Mouse (Mus musculus) spleen, adult 2 months (tissue): ENCODE measurements at regions not wholly inside any gene's neighbourhood (a gene's known extent, or its start where the extent isn't known, plus 50 kb on each side); places are given as distances from the start of the nearest gene placed in this dataset.

Experiments used
- DNase-seq, 2 experiments: peaks; one replicate each; pipeline versions ENCODE4 v3.0.0 to v3.0.0-alpha.2; 2012 to 2021; ENCODE audit warnings: low spot score in 2 of 2, low read depth in 1 of 2
- H3K27ac ChIP-seq: fragments of 200-500 bp; 2 replicates; pipeline ENCODE4 v1.5.1; 2012; ENCODE audit warnings: low read length, inconsistent platforms; ENCODE audit not compliant: insufficient read depth
- H3K27me3 ChIP-seq: fragments of 200-500 bp; 2 replicates; pipeline ENCODE4 v1.6.1; 2012; ENCODE audit warnings: mild to moderate bottlenecking, moderate library complexity, low read length, inconsistent platforms; ENCODE audit not compliant: control insufficient read depth, insufficient read depth
- H3K36me3 ChIP-seq: fragments of 200-500 bp; 2 replicates; pipeline ENCODE4 v1.6.1; 2012; ENCODE audit warnings: mild to moderate bottlenecking, low read length, inconsistent platforms; ENCODE audit not compliant: control insufficient read depth, insufficient read depth
- H3K4me1 ChIP-seq: fragments of 200-500 bp; 2 replicates; pipeline ENCODE4 v1.6.1; 2011; ENCODE audit warnings: inconsistent platforms; ENCODE audit not compliant: control insufficient read depth, insufficient read depth, insufficient read length
- H3K4me3 ChIP-seq: fragments of 200-500 bp; 2 replicates; pipeline ENCODE4 v1.5.1; 2011; ENCODE audit warnings: mild to moderate bottlenecking, inconsistent platforms; ENCODE audit not compliant: insufficient read depth, insufficient read length; ENCODE audit errors: extremely low read depth
- CTCF ChIP-seq: fragments of 200-500 bp; IDR thresholded peaks from 2 replicates; pipeline ENCODE4 v1.5.1; 2011; ENCODE audit warnings: mild to moderate bottlenecking, inconsistent platforms; ENCODE audit not compliant: insufficient read depth, insufficient read length, insufficient replicate concordance; ENCODE audit errors: extremely low read depth
- POLR2A ChIP-seq: fragments of 200-500 bp; IDR thresholded peaks from 2 replicates; pipeline ENCODE4 v1.6.1; 2011; ENCODE audit warnings: low read depth, low read length, inconsistent platforms
- WGBS: fragments of 180-500 bp; shearing (Covaris S2); methylation state at CpG from one replicate; pipeline ENCODE4 v1.1.7; 2018; 5-methylcytosine and 5-hydroxymethylcytosine counted together

- H3K27ac ChIP-seq, result no peak overlapping the region
- no peaks in the 10 kb centered on the region for H3K27me3 ChIP-seq
- DNase-seq, result no peak
- H3K4me3 ChIP-seq, result no peak overlapping the region
- no peaks in the 10 kb centered on the region for H3K36me3 ChIP-seq
- no peak for TF ChIP-seq CTCF
- no peak for TF ChIP-seq POLR2A
- no peaks in the 10 kb centered on the region for H3K4me1 ChIP-seq
- WGBS, result 83% methylated on average over 3 of the region's 3 CpGs
Measured at GRCm38 (mm10) chr14:76918091-76918490, 118.5 kb upstream of the Ccdc122 start.

- no peak overlapping the region for H3K27ac ChIP-seq
- H3K27me3 ChIP-seq, result no peaks in the 10 kb centered on the region
- H3K36me3 ChIP-seq, result no peaks in the 10 kb centered on the region
- TF ChIP-seq CTCF (no peak), POLR2A (no peak)
- 90% methylated on average over 10 of the region's 10 CpGs for WGBS
- no peak for DNase-seq
- no peaks in the 10 kb centered on the region; the same call in 1 of the 2 replicates for H3K4me1 ChIP-seq
- no peak overlapping the region for H3K4me3 ChIP-seq
Measured at GRCm38 (mm10) chr14:76917139-76917929, 119.2 kb upstream of the Ccdc122 start.

GRCm38 (mm10) chr14:76913850-76914249 lies 122.7 kb upstream of the Ccdc122 start:
- TF ChIP-seq CTCF, result no peak
- TF ChIP-seq POLR2A, result no peak
- no peak overlapping the region for H3K4me3 ChIP-seq
- no peaks in the 10 kb centered on the region; the same call in 1 of the 2 replicates for H3K4me1 ChIP-seq
- H3K27me3 ChIP-seq, result no peaks in the 10 kb centered on the region
- WGBS, result 86% methylated on average over 3 of the region's 3 CpGs
- H3K27ac ChIP-seq, result no peak overlapping the region
- DNase-seq, result no peak
- H3K36me3 ChIP-seq, result no peaks in the 10 kb centered on the region

GRCm38 (mm10) chr14:76912301-76913001 lies 124.1 kb upstream of the Ccdc122 start:
- Histone ChIP-seq H3K27me3 (no peaks in the 10 kb centered on the region), H3K27ac (no peak overlapping the region), H3K4me1 (no peaks in the 10 kb centered on the region; the same call in 1 of the 2 replicates), H3K4me3 (no peak overlapping the region), H3K36me3 (no peaks in the 10 kb centered on the region)
- DNase-seq, result no peak
- WGBS, result 30% methylated on average over 8 of the region's 8 CpGs
- no peak for TF ChIP-seq CTCF
- TF ChIP-seq POLR2A, result no peak

- Histone ChIP-seq H3K4me3 (no peak overlapping the region), H3K27me3 (no peaks in the 10 kb centered on the region), H3K36me3 (no peaks in the 10 kb centered on the region), H3K4me1 (no peaks in the 10 kb centered on the region; the same call in 1 of the 2 replicates), H3K27ac (no peak overlapping the region)
- no peak for DNase-seq
- TF ChIP-seq POLR2A, result no peak
- TF ChIP-seq CTCF, result no peak
- 87% methylated on average over 5 of the region's 5 CpGs for WGBS
Measured at GRCm38 (mm10) chr14:76911271-76911670, 125.3 kb upstream of the Ccdc122 start.

- DNase-seq, result no peak
- TF ChIP-seq POLR2A (no peak), CTCF (no peak)
- H3K4me3 ChIP-seq, result no peak overlapping the region
- H3K4me1 ChIP-seq, result no peaks in the 10 kb centered on the region; the same call in 1 of the 2 replicates
- H3K27ac ChIP-seq, result no peak overlapping the region
- no peaks in the 10 kb centered on the region for H3K36me3 ChIP-seq
- no peaks in the 10 kb centered on the region for H3K27me3 ChIP-seq
- 91% methylated on average over 5 of the region's 5 CpGs for WGBS
Measured at GRCm38 (mm10) chr14:76910186-76910585, 126.4 kb upstream of the Ccdc122 start.

GRCm38 (mm10) chr14:76907941-76908340 lies 128.6 kb upstream of the Ccdc122 start:
- Histone ChIP-seq H3K4me3 (no peak overlapping the region), H3K4me1 (no peaks in the 10 kb centered on the region; the same call in 1 of the 2 replicates), H3K36me3 (no peaks in the 10 kb centered on the region), H3K27ac (no peak overlapping the region), H3K27me3 (no peaks in the 10 kb centered on the region)
- no peak for DNase-seq
- 48% methylated on average over 5 of the region's 5 CpGs for WGBS
- no peak for TF ChIP-seq CTCF
- no peak for TF ChIP-seq POLR2A
